Mouse (Mus musculus): Measurements from ENCODE around the gene Ptprk. TPM values are rescaled to one million over a fixed set of nuclear protein-coding genes. Genes with fewer than 3 reads are reported as not detected.

Gene Ptprk
- polyA plus RNA-seq, 1 experiment from 2014 or later = 45.2 TPM

GRCm38 (mm10) chr10:28523992-28524735 is 449.5 kb downstream of the Ptprk start:
- WGBS = 54% methylated on average over 14 of the region's 14 CpGs
- no peaks in the 10 kb centered on the region for H3K9me3 ChIP-seq (replicated peaks; ENCODE audit: control insufficient read depth, low read length)
- H3K27me3 ChIP-seq (ENCODE audit: control insufficient read depth, insufficient read depth, low read length) = no peaks in the 10 kb centered on the region
- no peak overlapping the region for H3K9ac ChIP-seq (ENCODE audit: low read length)
- no peaks in the 10 kb centered on the region for H3K4me1 ChIP-seq (ENCODE audit: control insufficient read depth, insufficient read depth, low read length)
- H3K36me3 ChIP-seq (ENCODE audit: control insufficient read depth, insufficient read depth, low read length) = no peaks in the 10 kb centered on the region
- no peak for ATAC-seq (ENCODE audit: insufficient read depth, low FRiP score)
- no peak overlapping the region for H3K27ac ChIP-seq (ENCODE audit: low read length)
- no peak overlapping the region for H3K4me2 ChIP-seq (ENCODE audit: low read depth, low read length)
- H3K4me3 ChIP-seq (replicated peaks; ENCODE audit: low read length) = no peak overlapping the region

DNA sequence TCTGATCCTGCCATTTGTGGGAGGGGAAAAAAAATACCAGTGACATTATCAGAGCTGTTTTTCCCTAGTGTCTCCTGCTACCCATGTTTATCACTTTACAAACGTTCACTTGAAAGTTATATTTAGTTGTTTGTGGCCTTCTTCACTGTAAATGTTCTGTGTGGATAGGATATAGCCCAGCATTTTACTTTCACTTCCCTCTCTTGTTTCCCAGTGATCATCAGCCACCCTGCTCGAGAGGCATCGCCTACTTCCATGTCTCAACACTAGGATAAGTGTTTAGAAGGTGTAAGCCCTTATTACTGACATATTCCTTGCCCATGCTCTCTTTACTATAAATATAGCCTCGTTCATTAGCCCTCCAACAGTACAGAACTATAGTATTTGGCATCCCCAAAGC is 466.0 kb downstream of the Ptprk start:
- ATAC-seq (ENCODE audit: insufficient read depth, low FRiP score) = no peak
- Histone ChIP-seq H3K4me1 (ENCODE audit: control insufficient read depth, insufficient read depth, low read length) (no peaks in the 10 kb centered on the region), H3K9me3 (replicated peaks; ENCODE audit: control insufficient read depth, low read length) (no peaks in the 10 kb centered on the region), H3K27me3 (ENCODE audit: control insufficient read depth, insufficient read depth, low read length) (no peaks in the 10 kb centered on the region), H3K27ac (ENCODE audit: low read length) (no peak overlapping the region), H3K36me3 (ENCODE audit: control insufficient read depth, insufficient read depth, low read length) (no peaks in the 10 kb centered on the region), H3K4me2 (ENCODE audit: low read depth, low read length) (no peak overlapping the region), H3K9ac (ENCODE audit: low read length) (no peak overlapping the region), H3K4me3 (replicated peaks; ENCODE audit: low read length) (no peak overlapping the region)
- 79% methylated on average over 4 of the region's 4 CpGs for WGBS

DNA sequence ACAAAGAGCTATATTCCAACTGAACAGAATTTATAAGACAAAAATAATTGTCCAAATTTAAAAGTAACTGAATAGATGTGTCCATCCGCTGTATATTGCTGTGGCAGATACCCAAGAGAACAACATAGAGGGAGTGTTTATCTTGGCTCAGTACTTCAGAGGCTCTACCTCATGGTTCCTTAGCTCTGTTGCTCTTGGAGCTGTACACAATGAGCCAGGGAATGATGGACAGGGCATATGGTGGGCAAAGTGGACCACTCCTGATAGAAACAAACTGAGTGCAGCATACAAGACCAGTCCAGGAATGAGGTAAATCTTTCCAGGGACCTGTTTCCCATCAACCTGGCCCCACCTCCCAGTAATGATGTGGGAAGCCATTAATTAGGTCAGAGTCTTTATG is 468.1 kb downstream of the Ptprk start:
- peak; percentile 47; the same call in 1 of the 2 replicates for ATAC-seq (ENCODE audit: insufficient read depth, low FRiP score)
- no peak overlapping the region for H3K4me2 ChIP-seq (ENCODE audit: low read depth, low read length)
- H3K27ac ChIP-seq (ENCODE audit: low read length) = no peak overlapping the region
- H3K4me3 ChIP-seq (replicated peaks; ENCODE audit: low read length) = no peak overlapping the region
- no peaks in the 10 kb centered on the region for H3K36me3 ChIP-seq (ENCODE audit: control insufficient read depth, insufficient read depth, low read length)
- H3K9me3 ChIP-seq (replicated peaks; ENCODE audit: control insufficient read depth, low read length) = no peaks in the 10 kb centered on the region
- no peaks in the 10 kb centered on the region for H3K4me1 ChIP-seq (ENCODE audit: control insufficient read depth, insufficient read depth, low read length)
- H3K27me3 ChIP-seq (ENCODE audit: control insufficient read depth, insufficient read depth, low read length) = no peaks in the 10 kb centered on the region
- no peak overlapping the region for H3K9ac ChIP-seq (ENCODE audit: low read length)
- 73% methylated on average over 1 of the region's 1 CpGs for WGBS

GRCm38 (mm10) chr10:28550549-28550948 is 475.9 kb downstream of the Ptprk start:
- Histone ChIP-seq H3K4me2 (ENCODE audit: low read depth, low read length) (no peak overlapping the region), H3K9ac (ENCODE audit: low read length) (no peak overlapping the region), H3K27ac (ENCODE audit: low read length) (no peak overlapping the region), H3K27me3 (ENCODE audit: control insufficient read depth, insufficient read depth, low read length) (no peaks in the 10 kb centered on the region), H3K4me3 (replicated peaks; ENCODE audit: low read length) (no peak overlapping the region), H3K9me3 (replicated peaks; ENCODE audit: control insufficient read depth, low read length) (no peaks in the 10 kb centered on the region), H3K36me3 (ENCODE audit: control insufficient read depth, insufficient read depth, low read length) (no peaks in the 10 kb centered on the region), H3K4me1 (ENCODE audit: control insufficient read depth, insufficient read depth, low read length) (no peaks in the 10 kb centered on the region)
- ATAC-seq (ENCODE audit: insufficient read depth, low FRiP score) = no peak
- WGBS = 53% methylated on average over 4 of the region's 4 CpGs

DNA sequence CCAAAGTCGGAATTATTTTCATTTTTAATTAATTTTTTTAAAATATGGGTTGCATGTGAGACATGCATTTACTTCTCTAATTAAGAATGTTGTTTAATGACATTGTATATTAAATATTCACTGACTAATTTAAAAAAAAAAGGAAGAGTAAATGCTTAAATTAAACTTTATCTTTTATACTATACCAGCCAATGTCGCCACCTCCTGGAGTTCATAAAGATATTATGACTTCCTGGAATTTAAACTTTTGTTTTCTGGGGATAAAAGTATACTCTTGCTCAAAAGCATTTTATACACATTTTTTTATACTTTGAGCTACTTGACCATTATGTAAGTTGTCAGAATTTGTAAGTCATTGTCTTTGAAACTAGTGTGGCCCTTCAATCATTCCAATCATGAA is 477.4 kb downstream of the Ptprk start:
- no peak overlapping the region for H3K4me2 ChIP-seq (ENCODE audit: low read depth, low read length)
- H3K27me3 ChIP-seq (ENCODE audit: control insufficient read depth, insufficient read depth, low read length) = no peaks in the 10 kb centered on the region
- no peak overlapping the region for H3K9ac ChIP-seq (ENCODE audit: low read length)
- H3K4me1 ChIP-seq (ENCODE audit: control insufficient read depth, insufficient read depth, low read length) = no peaks in the 10 kb centered on the region
- ATAC-seq (ENCODE audit: insufficient read depth, low FRiP score) = no peak
- H3K36me3 ChIP-seq (ENCODE audit: control insufficient read depth, insufficient read depth, low read length) = no peaks in the 10 kb centered on the region
- H3K27ac ChIP-seq (ENCODE audit: low read length) = no peak overlapping the region
- no peak overlapping the region for H3K4me3 ChIP-seq (replicated peaks; ENCODE audit: low read length)
- WGBS = 92% methylated on average over 2 of the region's 2 CpGs
- H3K9me3 ChIP-seq (replicated peaks; ENCODE audit: control insufficient read depth, low read length) = no peaks in the 10 kb centered on the region

- H3K9me3 ChIP-seq (replicated peaks; ENCODE audit: control insufficient read depth, low read length) = no peaks in the 10 kb centered on the region
- no peaks in the 10 kb centered on the region for H3K27me3 ChIP-seq (ENCODE audit: control insufficient read depth, insufficient read depth, low read length)
- H3K9ac ChIP-seq (ENCODE audit: low read length) = no peak overlapping the region
- H3K4me3 ChIP-seq (replicated peaks; ENCODE audit: low read length) = no peak overlapping the region
- ATAC-seq (ENCODE audit: insufficient read depth, low FRiP score) = no peak
- no peak overlapping the region for H3K27ac ChIP-seq (ENCODE audit: low read length)
- H3K4me2 ChIP-seq (ENCODE audit: low read depth, low read length) = no peak overlapping the region
- 91% methylated on average over 3 of the region's 3 CpGs for WGBS
- H3K4me1 ChIP-seq (ENCODE audit: control insufficient read depth, insufficient read depth, low read length) = no peaks in the 10 kb centered on the region
- peaks cover 3% of the 10 kb centered on the region; the same call in 1 of the 2 replicates for H3K36me3 ChIP-seq (ENCODE audit: control insufficient read depth, insufficient read depth, low read length)
Measured at GRCm38 (mm10) chr10:28564110-28564674, 489.6 kb downstream of the Ptprk start.

- Histone ChIP-seq H3K4me2 (ENCODE audit: low read depth, low read length) (no peak overlapping the region), H3K9me3 (replicated peaks; ENCODE audit: control insufficient read depth, low read length) (no peaks in the 10 kb centered on the region), H3K4me1 (ENCODE audit: control insufficient read depth, insufficient read depth, low read length) (no peaks in the 10 kb centered on the region), H3K36me3 (ENCODE audit: control insufficient read depth, insufficient read depth, low read length) (peaks cover 3% of the 10 kb centered on the region; the same call in 1 of the 2 replicates), H3K4me3 (replicated peaks; ENCODE audit: low read length) (no peak overlapping the region), H3K9ac (ENCODE audit: low read length) (no peak overlapping the region), H3K27ac (ENCODE audit: low read length) (no peak overlapping the region), H3K27me3 (ENCODE audit: control insufficient read depth, insufficient read depth, low read length) (no peaks in the 10 kb centered on the region)
- ATAC-seq (ENCODE audit: insufficient read depth, low FRiP score) = no peak
- 77% methylated on average over 4 of the region's 4 CpGs for WGBS
Measured at GRCm38 (mm10) chr10:28566378-28566777, 491.8 kb downstream of the Ptprk start.

DNA sequence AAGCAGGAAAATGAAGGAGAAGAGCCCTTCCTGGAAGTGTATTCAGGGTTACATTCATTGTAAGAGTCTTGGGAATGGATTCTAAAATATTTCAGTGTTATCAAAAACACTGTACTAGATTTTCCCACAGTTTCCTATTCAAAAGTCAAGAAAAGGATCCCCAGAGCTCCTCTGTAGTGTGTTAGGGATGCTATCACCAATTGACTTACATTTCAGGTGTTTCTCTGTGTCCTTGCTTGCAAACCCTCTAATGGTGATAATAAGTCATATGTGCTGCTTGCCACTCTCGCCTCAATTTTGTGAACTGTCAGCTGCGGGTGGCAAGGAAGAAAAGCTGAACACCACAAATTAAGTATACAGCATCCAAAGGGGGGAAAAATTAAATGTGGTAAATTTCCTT is 492.2 kb downstream of the Ptprk start:
- no peak for ATAC-seq (ENCODE audit: insufficient read depth, low FRiP score)
- no peak overlapping the region for H3K27ac ChIP-seq (ENCODE audit: low read length)
- no peak overlapping the region for H3K4me2 ChIP-seq (ENCODE audit: low read depth, low read length)
- peaks cover 3% of the 10 kb centered on the region; the same call in 1 of the 2 replicates for H3K36me3 ChIP-seq (ENCODE audit: control insufficient read depth, insufficient read depth, low read length)
- no peaks in the 10 kb centered on the region for H3K27me3 ChIP-seq (ENCODE audit: control insufficient read depth, insufficient read depth, low read length)
- no peak overlapping the region for H3K9ac ChIP-seq (ENCODE audit: low read length)
- no peaks in the 10 kb centered on the region for H3K9me3 ChIP-seq (replicated peaks; ENCODE audit: control insufficient read depth, low read length)
- 88% methylated on average over 2 of the region's 2 CpGs for WGBS
- H3K4me1 ChIP-seq (ENCODE audit: control insufficient read depth, insufficient read depth, low read length) = no peaks in the 10 kb centered on the region
- no peak overlapping the region for H3K4me3 ChIP-seq (replicated peaks; ENCODE audit: low read length)

DNA sequence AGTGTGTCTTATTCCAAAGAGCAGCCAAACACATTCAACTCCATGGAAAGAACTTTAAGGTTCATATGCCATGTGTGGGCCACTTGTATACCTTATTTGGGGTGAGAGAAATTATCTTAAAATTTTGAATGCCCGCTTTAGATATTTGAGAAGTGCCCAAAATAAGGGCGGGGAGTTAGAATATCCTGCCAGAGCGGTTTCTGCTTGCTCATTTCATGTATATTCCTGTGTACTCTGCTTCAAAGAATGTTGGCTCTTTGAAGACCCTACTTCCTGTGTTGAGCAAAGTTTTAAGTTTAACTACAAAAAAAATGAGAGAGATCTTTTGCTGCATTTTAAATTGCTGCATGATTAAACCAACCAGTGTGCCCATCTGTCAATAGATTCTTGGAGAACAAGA is 492.8 kb downstream of the Ptprk start:
- no peaks in the 10 kb centered on the region for H3K9me3 ChIP-seq (replicated peaks; ENCODE audit: control insufficient read depth, low read length)
- no peaks in the 10 kb centered on the region for H3K27me3 ChIP-seq (ENCODE audit: control insufficient read depth, insufficient read depth, low read length)
- ATAC-seq (ENCODE audit: insufficient read depth, low FRiP score) = no peak
- no peak overlapping the region for H3K4me2 ChIP-seq (ENCODE audit: low read depth, low read length)
- no peak overlapping the region for H3K4me3 ChIP-seq (replicated peaks; ENCODE audit: low read length)
- H3K4me1 ChIP-seq (ENCODE audit: control insufficient read depth, insufficient read depth, low read length) = no peaks in the 10 kb centered on the region
- no peak overlapping the region for H3K27ac ChIP-seq (ENCODE audit: low read length)
- 89% methylated on average over 3 of the region's 3 CpGs for WGBS
- H3K9ac ChIP-seq (ENCODE audit: low read length) = no peak overlapping the region
- peaks cover 3% of the 10 kb centered on the region; the same call in 1 of the 2 replicates for H3K36me3 ChIP-seq (ENCODE audit: control insufficient read depth, insufficient read depth, low read length)
